ENCODE assay signal across 8 mouse cellular contexts in the genomic region with DNA sequence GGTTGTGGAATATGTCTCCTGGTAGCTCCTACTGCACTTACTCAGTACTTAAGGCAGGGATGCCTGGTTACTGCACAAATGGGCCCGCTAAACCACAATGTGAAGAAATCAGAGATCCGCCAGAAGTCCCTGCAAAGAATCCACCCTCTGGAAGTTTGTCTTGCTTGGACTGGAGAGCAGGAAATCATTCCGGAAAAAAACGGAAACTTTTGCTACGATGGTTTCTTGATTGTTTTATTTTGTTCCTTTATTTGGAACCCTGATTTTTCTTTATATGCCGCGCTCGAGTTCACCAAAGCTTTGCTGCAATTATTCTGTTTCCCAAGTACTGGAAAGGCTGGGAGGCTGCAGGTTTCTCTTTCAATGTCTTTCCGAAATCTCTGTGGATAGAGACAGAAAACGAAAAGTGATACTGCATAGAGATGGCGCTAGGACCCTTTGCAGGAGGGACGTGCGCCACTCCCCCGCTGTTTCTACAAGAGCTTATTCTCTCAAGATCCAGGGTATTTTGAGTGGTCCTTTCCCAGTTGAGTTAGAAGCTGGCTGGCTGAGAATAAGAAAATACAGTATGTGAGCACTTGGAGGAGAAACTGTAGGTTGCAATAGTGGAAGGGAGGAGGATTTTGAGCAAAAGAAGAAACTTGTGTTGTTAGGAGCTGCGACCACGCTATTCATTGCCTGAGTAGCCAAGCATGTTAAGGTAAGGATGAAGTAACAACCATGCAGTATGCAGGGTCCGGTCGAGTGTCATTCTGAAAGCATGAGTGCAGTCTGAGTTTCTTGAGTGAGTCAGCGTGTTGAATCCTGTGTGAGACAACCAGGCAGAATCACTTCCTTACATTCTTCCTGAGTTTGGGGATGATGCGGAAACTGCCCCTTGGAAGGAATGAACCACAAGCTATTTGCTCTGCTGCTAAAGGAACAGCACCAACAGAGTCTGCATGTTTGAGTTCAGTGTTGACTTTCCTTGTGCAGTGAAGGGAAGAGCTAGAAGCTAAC. TPM values are rescaled to one million over a fixed set of nuclear protein-coding genes. Genes with fewer than 3 reads are reported as not detected.
DNase-seq lines count a peak whose midpoint lies in the region; ATAC-seq and TF ChIP-seq lines count a peak whose summit lies in the region.

No protein-coding gene starts in this region.

- ATAC-seq in heart, embryonic 13.5 days (ENCODE audit: extremely low read depth, insufficient number of reproducible peaks, low FRiP score, low TSS enrichment), result no peak
- no peak for ATAC-seq in hindbrain, embryonic 16.5 days
- no peak for ATAC-seq in stomach, postnatal 0 days (ENCODE audit: low FRiP score, low TSS enrichment)

- H3K4me1 ChIP-seq in heart, embryonic 13.5 days, result peaks cover 26% of the 10 kb centered on the region
- H3K4me1 ChIP-seq in embryonic facial prominence, embryonic 10.5 days, result peaks cover 21% of the 10 kb centered on the region
- no peaks in the 10 kb centered on the region for H3K4me1 ChIP-seq in hindbrain, embryonic 16.5 days (ENCODE audit: control insufficient read depth, insufficient read depth, low read depth, low read length)
- peaks cover 30% of the 10 kb centered on the region for H3K4me1 ChIP-seq in midbrain, embryonic 10.5 days
- no peaks in the 10 kb centered on the region; the same call in 1 of the 2 replicates for H3K4me1 ChIP-seq in stomach, postnatal 0 days (replicated peaks; ENCODE audit: control insufficient read depth, insufficient read depth)

- 10% methylated on average over 20 of the region's 20 CpGs for WGBS in heart, embryonic 13.5 days
- 5% methylated on average over 20 of the region's 20 CpGs for WGBS in embryonic facial prominence, embryonic 10.5 days
- WGBS in hindbrain, embryonic 16.5 days, result 6% methylated on average over 20 of the region's 20 CpGs
- WGBS in midbrain, embryonic 10.5 days, result 5% methylated on average over 20 of the region's 20 CpGs
- 12% methylated on average over 20 of the region's 20 CpGs for WGBS in stomach, postnatal 0 days

- H3K4me2 ChIP-seq in heart, embryonic 13.5 days, result peak overlapping the region; percentile 99
- peak overlapping the region; percentile 69 for H3K4me2 ChIP-seq in hindbrain, embryonic 16.5 days (ENCODE audit: low read length)
- peak overlapping the region; percentile 84 for H3K4me2 ChIP-seq in stomach, postnatal 0 days (replicated peaks; ENCODE audit: low read depth)

- no peaks in the 10 kb centered on the region for H3K9me3 ChIP-seq in heart, embryonic 13.5 days
- no peaks in the 10 kb centered on the region for H3K9me3 ChIP-seq in embryonic facial prominence, embryonic 10.5 days
- H3K9me3 ChIP-seq in hindbrain, embryonic 16.5 days (ENCODE audit: control insufficient read depth, low read length), result no peaks in the 10 kb centered on the region
- no peaks in the 10 kb centered on the region for H3K9me3 ChIP-seq in midbrain, embryonic 10.5 days (replicated peaks)
- no peaks in the 10 kb centered on the region for H3K9me3 ChIP-seq in stomach, postnatal 0 days (ENCODE audit: control insufficient read depth, low read length)

- H3K27me3 ChIP-seq in heart, embryonic 13.5 days (replicated peaks), result peaks cover 60% of the 10 kb centered on the region
- H3K27me3 ChIP-seq in embryonic facial prominence, embryonic 10.5 days (replicated peaks; ENCODE audit: low read depth, poor library complexity, severe bottlenecking), result peaks cover 63% of the 10 kb centered on the region
- H3K27me3 ChIP-seq in hindbrain, embryonic 16.5 days (replicated peaks; ENCODE audit: control insufficient read depth, insufficient read depth, low read length), result no peaks in the 10 kb centered on the region
- peaks cover 61% of the 10 kb centered on the region for H3K27me3 ChIP-seq in midbrain, embryonic 10.5 days (ENCODE audit: low read depth, poor library complexity, severe bottlenecking)
- peaks cover 10% of the 10 kb centered on the region; the same call in 1 of the 2 replicates for H3K27me3 ChIP-seq in stomach, postnatal 0 days (ENCODE audit: control insufficient read depth, insufficient read depth, low read length)

- H3K27ac ChIP-seq in heart, embryonic 13.5 days (replicated peaks), result no peak overlapping the region
- no peak overlapping the region for H3K27ac ChIP-seq in embryonic facial prominence, embryonic 10.5 days (replicated peaks)
- no peak overlapping the region for H3K27ac ChIP-seq in hindbrain, embryonic 16.5 days (ENCODE audit: low read depth, low read length)
- no peak overlapping the region for H3K27ac ChIP-seq in midbrain, embryonic 10.5 days (replicated peaks)
- no peak overlapping the region for H3K27ac ChIP-seq in stomach, postnatal 0 days (replicated peaks)

- no peaks in the 10 kb centered on the region for H3K36me3 ChIP-seq in heart, embryonic 13.5 days
- H3K36me3 ChIP-seq in embryonic facial prominence, embryonic 10.5 days (replicated peaks), result no peaks in the 10 kb centered on the region
- no peaks in the 10 kb centered on the region for H3K36me3 ChIP-seq in hindbrain, embryonic 16.5 days (ENCODE audit: control insufficient read depth, insufficient read depth, low read length)
- H3K36me3 ChIP-seq in midbrain, embryonic 10.5 days, result no peaks in the 10 kb centered on the region
- no peaks in the 10 kb centered on the region for H3K36me3 ChIP-seq in stomach, postnatal 0 days (ENCODE audit: control insufficient read depth, insufficient read depth, low read length)

- H3K9ac ChIP-seq in heart, embryonic 13.5 days, result peak overlapping the region; percentile 50
- peak overlapping the region; percentile 39; the same call in 1 of the 2 replicates for H3K9ac ChIP-seq in hindbrain, embryonic 16.5 days (ENCODE audit: low read depth, low read length)
- H3K9ac ChIP-seq in stomach, postnatal 0 days (ENCODE audit: low read length), result no peak overlapping the region

- TF ChIP-seq CTCF in stomach, postnatal 0 days (IDR thresholded peaks at IDR 0.05; ENCODE audit: low read depth), result peak; percentile 11; the same call in 1 of the 2 replicates

- peak overlapping the region; percentile 61 for H3K4me3 ChIP-seq in heart, embryonic 13.5 days
- peak overlapping the region; percentile 64 for H3K4me3 ChIP-seq in embryonic facial prominence, embryonic 10.5 days
- H3K4me3 ChIP-seq in hindbrain, embryonic 16.5 days (ENCODE audit: low read length), result peak overlapping the region; percentile 61
- peak overlapping the region; percentile 71 for H3K4me3 ChIP-seq in midbrain, embryonic 10.5 days
- H3K4me3 ChIP-seq in stomach, postnatal 0 days (ENCODE audit: low read depth, low read length), result peak overlapping the region; percentile 48

- DNase-seq in heart, adult 11 months, result no peak
- DNase-seq in embryonic facial prominence, embryonic 10.5 days (ENCODE audit: low spot score), result peak; percentile 34
- peak; percentile 20 for DNase-seq in midbrain, embryonic 10.5 days (ENCODE audit: low spot score)
- DNase-seq in stomach, postnatal 0 days (ENCODE audit: low spot score), result no peak
- DNase-seq in adrenal gland, postnatal 10 days, result no peak
- no peak for DNase-seq in gastrocnemius, adult 8-10 months (ENCODE audit: low spot score in 2 of 2)

- no peak for TF ChIP-seq EP300 in stomach, postnatal 0 days (optimal IDR thresholded peaks at IDR 0.05)

RNA-seq across cellular contexts. Expression of gene Lingo2, which starts 1.2 kb away (rescaled TPM):
- polyA plus RNA-seq in heart, embryonic 13.5 days (2015; fragmentation: Nextera tagmentation; extraction: Ambion mirVana), result 0.33 and 0.40 TPM in 2 replicates
- polyA plus RNA-seq in embryonic facial prominence, embryonic 10.5 days (2016; fragmentation: Nextera tagmentation; extraction: Ambion mirVana), result 0.88 and 2.1 TPM in 2 replicates
- 71.1 and 75.0 TPM in 2 replicates for polyA plus RNA-seq in hindbrain, embryonic 16.5 days (2015; fragmentation: Nextera tagmentation; extraction: Ambion mirVana)
- 1.1 and 2.0 TPM in 2 replicates for polyA plus RNA-seq in midbrain, embryonic 10.5 days (2016; fragmentation: Nextera tagmentation; extraction: Ambion mirVana)
- 0.39 and 0.50 TPM in 2 replicates for polyA plus RNA-seq in stomach, postnatal 0 days (2015; fragmentation: Nextera tagmentation; extraction: Ambion mirVana)
- 1 to 10 TPM in 1 of 2 experiments, under 1 TPM in 1; 0.66 to 1.8 TPM for total RNA-seq in adrenal gland, postnatal 10 days (2021)
- not detected for total RNA-seq in gastrocnemius, adult 8-10 months (2022)

Comparison
In these comparisons a context has a peak if more than half of its experiments do, and no peak if none do; other contexts are left out.
1. DNase-seq: peak in embryonic facial prominence, embryonic 10.5 days (single experiment) and midbrain, embryonic 10.5 days (single experiment); none in heart, adult 11 months (single experiment), stomach, postnatal 0 days (single experiment), adrenal gland, postnatal 10 days (single experiment) and gastrocnemius, adult 8-10 months (0 of 2).
2. RNA of gene Lingo2, which starts 1.2 kb away (polyA plus RNA-seq): 71.1 to 75.0 TPM in hindbrain, embryonic 16.5 days; 0.88 to 2.1 TPM in embryonic facial prominence, embryonic 10.5 days, 1.1 to 2.0 TPM in midbrain, embryonic 10.5 days, 0.39 to 0.50 TPM in stomach, postnatal 0 days and 0.33 to 0.40 TPM in heart, embryonic 13.5 days; every median in the first group is over 10 times any median in the second.
3. Peak in every context shown above with its lines, with median percentiles within 50 percentile points of each other: H3K4me2 ChIP-seq and H3K4me3 ChIP-seq.